Mouse (Mus musculus) gastrocnemius, postnatal 14 days (tissue): ENCODE results near the gene Gpkow. TPM values are rescaled to one million over a fixed set of nuclear protein-coding genes. Genes with fewer than 3 reads are reported as not detected.
"Not testable (repeated sequence)": the region's sequence is repeated elsewhere in the genome, so short reads cannot be mapped to it uniquely, and the experiment has no call there.

Experiments used
- DNase-seq: peaks from one replicate; pipeline ENCODE4 v3.0.0; 2021; ENCODE audit warnings: mixed read lengths
- intact Hi-C: fragments of 180-260 bp; cut with DNase I; formaldehyde crosslinking; loops from one replicate; pipeline ENCODE4 v1.15.1; 2025; ENCODE audit warnings: low total_unique reads
- total RNA-seq, 2 experiments: library from RNA; stranded (reverse); gene quantifications; 2 replicates each; pipeline ENCODE4 v1.2.3; 2021

The Gpkow gene
- total RNA-seq, 2 experiments from 2014 or later: 15.9 to 16.4 TPM

GRCm38 (mm10) chrX:7739336-7740081 lies 42.6 kb downstream of the Gpkow start:
- no peak for DNase-seq
- intact Hi-C loops: no loop called here

- DNase-seq: no peak
Measured at GRCm38 (mm10) chrX:7740082-7740819, 43.3 kb downstream of the Gpkow start.

GRCm38 (mm10) chrX:7741103-7741502 lies 44.2 kb downstream of the Gpkow start:
- DNase-seq: no peak
- intact Hi-C loops: no loop called here

More at GRCm38 (mm10) chrX:7740082-7740819, 43.3 kb downstream of the Gpkow start:
- intact Hi-C loops: no loop called here

GRCm38 (mm10) chrX:7743470-7743869 lies 46.5 kb downstream of the Gpkow start:
- intact Hi-C loops: no loop called here
- DNase-seq: no peak

- DNase-seq: no peak
- intact Hi-C loops: no loop called here
Measured at GRCm38 (mm10) chrX:7744940-7745339, 48.0 kb downstream of the Gpkow start.

GRCm38 (mm10) chrX:7745429-7745828 lies 48.5 kb downstream of the Gpkow start:
- DNase-seq: no peak
- intact Hi-C loops: no loop called here

- intact Hi-C loops: no loop called here
- DNase-seq: peak; percentile 67
Measured at GRCm38 (mm10) chrX:7750432-7751116, 53.6 kb downstream of the Gpkow start, which contains the start of gene Ccdc120. Gene Ccdc120, minus strand, starts transcription at chrX:7750905.

- intact Hi-C loops, DNase-seq: not testable (repeated sequence)
Measured at GRCm38 (mm10) chrX:7753627-7754026, 56.7 kb downstream of the Gpkow start.

Other genes with a start within 250 kb of the Gpkow start
- under 1 TPM in 1 of 2 experiments, not detected in 1; 0.16 TPM for gene Foxp3, start 123.5 kb upstream of the Gpkow start, total RNA-seq
- 1 to 10 TPM; 1.0 to 2.5 TPM for gene Ppp1r3f, start 122.8 kb upstream of the Gpkow start, total RNA-seq
- gene Ccdc22, start 91.6 kb upstream of the Gpkow start, total RNA-seq: 10 to 100 TPM; 10.2 to 10.9 TPM
- not detected for gene Cacna1f, start 90.0 kb upstream of the Gpkow start, total RNA-seq
- gene Syp, start 58.7 kb upstream of the Gpkow start, total RNA-seq: 1 to 10 TPM in 1 of 2 experiments, under 1 TPM in 1; 0.86 to 1.4 TPM
- 10 to 100 TPM; 10.3 to 18.7 TPM for gene Prickle3, start 39.9 kb upstream of the Gpkow start, total RNA-seq
- 10 to 100 TPM; 40.3 to 50.8 TPM for gene Plp2, start 25.7 kb upstream of the Gpkow start, total RNA-seq
- gene Magix, start 15.9 kb upstream of the Gpkow start, total RNA-seq: 1 to 10 TPM; 4.4 to 6.4 TPM
- 10 to 100 TPM; 20.4 to 22.8 TPM for gene Wdr45, start 17.2 kb downstream of the Gpkow start, total RNA-seq
- not detected for gene Gm45208, start 25.1 kb downstream of the Gpkow start, total RNA-seq
- 1 to 10 TPM; 6.1 to 9.0 TPM for gene Praf2, start 31.3 kb downstream of the Gpkow start, total RNA-seq
- 1 to 10 TPM in 1 of 2 experiments, under 1 TPM in 1; 0.86 to 1.8 TPM for gene Ccdc120, start 53.8 kb downstream of the Gpkow start, total RNA-seq
- 1 to 10 TPM; 8.8 to 9.7 TPM for gene Tfe3, start 65.4 kb downstream of the Gpkow start, total RNA-seq
- gene Gripap1, start 92.6 kb downstream of the Gpkow start, total RNA-seq: 10 to 100 TPM; 16.8 to 17.4 TPM
- under 1 TPM; 0.66 to 0.68 TPM for gene Kcnd1, start 125.2 kb downstream of the Gpkow start, total RNA-seq
- 10 to 100 TPM; 16.8 to 19.1 TPM for gene Otud5, start 144.2 kb downstream of the Gpkow start, total RNA-seq
- 1 to 10 TPM; 1.1 to 1.2 TPM for gene Pim2, start 181.1 kb downstream of the Gpkow start, total RNA-seq
- gene Slc35a2, start 186.9 kb downstream of the Gpkow start, total RNA-seq: 10 to 100 TPM in 1 of 2 experiments, 1 to 10 TPM in 1; 8.7 to 10.2 TPM
- 10 to 100 TPM; 27.3 to 32.0 TPM for gene Pqbp1, start 202.1 kb downstream of the Gpkow start, total RNA-seq
- gene Timm17b, start 202.2 kb downstream of the Gpkow start, total RNA-seq: 10 to 100 TPM; 43.9 to 44.8 TPM
- not detected for gene Gm10491, start 210.7 kb downstream of the Gpkow start, total RNA-seq
- not detected for gene Gm10490, start 212.4 kb downstream of the Gpkow start, total RNA-seq
- under 1 TPM in 1 of 2 experiments, not detected in 1; 0.14 TPM for gene Pcsk1n, start 222.7 kb downstream of the Gpkow start, total RNA-seq
- gene Eras, start 231.5 kb downstream of the Gpkow start, total RNA-seq: not detected